23 mouse cellular contexts compared by ENCODE assay signal in the genomic region with DNA sequence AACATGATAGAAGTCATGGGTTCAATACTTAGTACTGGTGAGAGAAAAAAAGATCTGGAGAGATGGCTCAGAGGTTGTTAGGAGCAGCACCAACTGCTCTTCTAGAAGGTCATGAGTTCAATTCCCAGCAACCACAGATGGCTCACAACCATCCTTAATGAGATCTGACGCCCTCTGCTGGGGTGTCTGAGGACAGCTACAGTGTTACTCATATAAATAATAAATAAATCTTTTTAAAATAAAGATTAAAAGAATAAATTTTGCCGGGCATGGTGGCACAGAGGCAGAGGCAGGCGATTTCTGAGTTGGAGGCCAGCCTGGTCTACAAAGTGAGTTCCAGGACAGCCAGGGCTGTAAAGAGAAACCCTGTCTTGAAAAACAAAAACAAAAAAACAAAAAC. TPM values are rescaled to one million over a fixed set of nuclear protein-coding genes. Genes with fewer than 3 reads are reported as not detected.
DNase-seq lines count a peak whose midpoint lies in the region; ATAC-seq and TF ChIP-seq lines count a peak whose summit lies in the region.
"Had no signal": no experiment of that assay in that cellular context is flagged by ENCODE, and none has a peak within 500 bp of the region (broad histone marks: within the 10 kb centered on the region; RNA-seq: fewer than 3 reads in every experiment).

No protein-coding gene starts in this region.

- H3K27ac ChIP-seq in forebrain, embryonic 10.5 days: no peak overlapping the region
- H3K27ac ChIP-seq in forebrain, embryonic 16.5 days (ENCODE audit: low read length): no peak overlapping the region
- no peak overlapping the region for H3K27ac ChIP-seq in kidney, embryonic 16.5 days (ENCODE audit: low read length)
- H3K27ac ChIP-seq in liver, embryonic 12.5 days: no peak overlapping the region
- no peak overlapping the region for H3K27ac ChIP-seq in stomach, postnatal 0 days (replicated peaks)
- H3K27ac ChIP-seq: embryonic facial prominence, embryonic 15.5 days; neural tube, embryonic 15.5 days had no signal

- no peak for TF ChIP-seq EP300 in stomach, postnatal 0 days (optimal IDR thresholded peaks at IDR 0.05)

- H3K36me3 ChIP-seq in forebrain, embryonic 10.5 days (replicated peaks): no peaks in the 10 kb centered on the region
- no peaks in the 10 kb centered on the region for H3K36me3 ChIP-seq in forebrain, embryonic 16.5 days (ENCODE audit: control insufficient read depth, insufficient read depth)
- H3K36me3 ChIP-seq in kidney, embryonic 16.5 days (ENCODE audit: insufficient read depth, low read length): no peaks in the 10 kb centered on the region
- H3K36me3 ChIP-seq in liver, embryonic 12.5 days: no peaks in the 10 kb centered on the region
- H3K36me3 ChIP-seq in stomach, postnatal 0 days (ENCODE audit: control insufficient read depth, insufficient read depth, low read length): no peaks in the 10 kb centered on the region
- H3K36me3 ChIP-seq: embryonic facial prominence, embryonic 15.5 days; heart, embryonic 12.5 days; neural tube, embryonic 15.5 days had no signal

- no peaks in the 10 kb centered on the region for H3K27me3 ChIP-seq in forebrain, embryonic 10.5 days (ENCODE audit: poor library complexity, severe bottlenecking)
- no peaks in the 10 kb centered on the region for H3K27me3 ChIP-seq in forebrain, embryonic 16.5 days (replicated peaks; ENCODE audit: control insufficient read depth, insufficient read depth, low read length)
- H3K27me3 ChIP-seq in kidney, embryonic 16.5 days (ENCODE audit: insufficient read depth, low read length): no peaks in the 10 kb centered on the region
- H3K27me3 ChIP-seq in liver, embryonic 12.5 days (replicated peaks): no peaks in the 10 kb centered on the region
- no peaks in the 10 kb centered on the region for H3K27me3 ChIP-seq in stomach, postnatal 0 days (ENCODE audit: control insufficient read depth, insufficient read depth, low read length)
- H3K27me3 ChIP-seq: embryonic facial prominence, embryonic 15.5 days; heart, embryonic 12.5 days; neural tube, embryonic 15.5 days had no signal

- H3K4me3 ChIP-seq in forebrain, embryonic 10.5 days: no peak overlapping the region
- no peak overlapping the region for H3K4me3 ChIP-seq in forebrain, embryonic 16.5 days (replicated peaks; ENCODE audit: low read length)
- no peak overlapping the region for H3K4me3 ChIP-seq in kidney, embryonic 16.5 days (ENCODE audit: low read length)
- H3K4me3 ChIP-seq in liver, embryonic 12.5 days: no peak overlapping the region
- H3K4me3 ChIP-seq in stomach, postnatal 0 days (ENCODE audit: low read depth, low read length): no peak overlapping the region
- H3K4me3 ChIP-seq: embryonic facial prominence, embryonic 15.5 days; heart, embryonic 12.5 days; neural tube, embryonic 15.5 days had no signal

- peak; percentile 2 for DNase-seq in forebrain, embryonic 10.5 days (ENCODE audit: extremely low spot score, low spot score)
- peak; percentile 1 for DNase-seq in kidney, adult 11 months
- DNase-seq in liver: peak; percentile 2
- DNase-seq in stomach, postnatal 0 days (ENCODE audit: low spot score): no peak
- DNase-seq: adrenal gland, postnatal 14 days; cerebellum, adult 8-10 months; forebrain, postnatal 0 days; heart, postnatal 10 days; layer of hippocampus, postnatal 36 days; right cerebral cortex, adult 18-20 months; right cerebral cortex, postnatal 4 days; thymus, postnatal 36 days had no signal

- peak; percentile 19; the same call in 1 of the 2 replicates for TF ChIP-seq CTCF in stomach, postnatal 0 days (IDR thresholded peaks at IDR 0.05; ENCODE audit: low read depth)

- H3K4me2 ChIP-seq in forebrain, embryonic 16.5 days (ENCODE audit: low read length): no peak overlapping the region
- H3K4me2 ChIP-seq in kidney, embryonic 16.5 days (replicated peaks; ENCODE audit: low read depth, low read length): no peak overlapping the region
- H3K4me2 ChIP-seq in liver, embryonic 12.5 days: no peak overlapping the region
- H3K4me2 ChIP-seq in stomach, postnatal 0 days (replicated peaks; ENCODE audit: low read depth): no peak overlapping the region
- H3K4me2 ChIP-seq: embryonic facial prominence, embryonic 15.5 days; heart, embryonic 12.5 days; midbrain, embryonic 11.5 days; neural tube, embryonic 15.5 days had no signal

- H3K9ac ChIP-seq in forebrain, embryonic 16.5 days (replicated peaks; ENCODE audit: low read depth, low read length): no peak overlapping the region
- H3K9ac ChIP-seq in kidney, embryonic 16.5 days (replicated peaks; ENCODE audit: low read length): no peak overlapping the region
- H3K9ac ChIP-seq in liver, embryonic 12.5 days: no peak overlapping the region
- no peak overlapping the region for H3K9ac ChIP-seq in stomach, postnatal 0 days (ENCODE audit: low read length)
- H3K9ac ChIP-seq: embryonic facial prominence, embryonic 15.5 days; forebrain, postnatal 0 days; heart, embryonic 12.5 days; neural tube, embryonic 15.5 days had no signal

- H3K9me3 ChIP-seq in forebrain, embryonic 10.5 days: peaks cover 11% of the 10 kb centered on the region; the same call in 1 of the 2 replicates
- no peaks in the 10 kb centered on the region for H3K9me3 ChIP-seq in forebrain, embryonic 16.5 days (ENCODE audit: control insufficient read depth, low read length)
- H3K9me3 ChIP-seq in kidney, embryonic 16.5 days (ENCODE audit: low read length): no peaks in the 10 kb centered on the region
- H3K9me3 ChIP-seq in liver, embryonic 12.5 days (replicated peaks): 0 out of 2 replicates have a peak, but pooled peaks cover 6% of the 10 kb centered on the region
- no peaks in the 10 kb centered on the region for H3K9me3 ChIP-seq in stomach, postnatal 0 days (ENCODE audit: control insufficient read depth, low read length)
- H3K9me3 ChIP-seq: embryonic facial prominence, embryonic 15.5 days had no signal

- no peaks in the 10 kb centered on the region for H3K4me1 ChIP-seq in forebrain, embryonic 10.5 days
- no peaks in the 10 kb centered on the region for H3K4me1 ChIP-seq in forebrain, embryonic 16.5 days (replicated peaks; ENCODE audit: control insufficient read depth, insufficient read depth, low read length)
- 0 out of 2 replicates have a peak, but pooled peaks cover 3% of the 10 kb centered on the region for H3K4me1 ChIP-seq in kidney, embryonic 16.5 days (ENCODE audit: insufficient read depth, low read length)
- peaks cover 12% of the 10 kb centered on the region for H3K4me1 ChIP-seq in liver, embryonic 12.5 days
- H3K4me1 ChIP-seq in stomach, postnatal 0 days (replicated peaks; ENCODE audit: control insufficient read depth, insufficient read depth): no peaks in the 10 kb centered on the region
- H3K4me1 ChIP-seq: embryonic facial prominence, embryonic 15.5 days; heart, embryonic 12.5 days had no signal

- WGBS in forebrain, embryonic 10.5 days: 81% methylated on average over 3 of the region's 3 CpGs
- 72% methylated on average over 3 of the region's 3 CpGs for WGBS in forebrain, embryonic 16.5 days
- WGBS in kidney, embryonic 16.5 days: 75% methylated on average over 3 of the region's 3 CpGs
- 61% methylated on average over 3 of the region's 3 CpGs for WGBS in liver, embryonic 12.5 days (ENCODE audit: insufficient replicate concordance)
- WGBS in stomach, postnatal 0 days: 64% methylated on average over 3 of the region's 3 CpGs

- no peak for ATAC-seq in forebrain, embryonic 16.5 days
- ATAC-seq in kidney, embryonic 16.5 days (ENCODE audit: low FRiP score, low TSS enrichment): no peak
- ATAC-seq in liver, embryonic 12.5 days: no peak
- no peak for ATAC-seq in stomach, postnatal 0 days (ENCODE audit: low FRiP score, low TSS enrichment)
- ATAC-seq: CD4-positive, CD25-positive, alpha-beta regulatory T cell, adult 4 months; forebrain, postnatal 0 days; lung, postnatal 0 days had no signal

RNA-seq across cellular contexts. Expression of gene Actg1, which starts 9.6 kb away (rescaled TPM):
- 2,559 and 2,733 TPM in 2 replicates for polyA plus RNA-seq in forebrain, embryonic 10.5 days (2016; fragmentation: Nextera tagmentation; extraction: Ambion mirVana)
- 4,159 and 4,175 TPM in 2 replicates for polyA plus RNA-seq in forebrain, embryonic 16.5 days (2015; fragmentation: Nextera tagmentation; extraction: Ambion mirVana)
- 2,803 and 2,860 TPM in 2 replicates for polyA plus RNA-seq in kidney, embryonic 16.5 days (2015; fragmentation: Nextera tagmentation; extraction: Ambion mirVana)
- 952 and 1,008 TPM in 2 replicates for polyA plus RNA-seq in liver, embryonic 12.5 days (2016; fragmentation: Nextera tagmentation; extraction: Ambion mirVana)
- polyA plus RNA-seq in stomach, postnatal 0 days (2015; fragmentation: Nextera tagmentation; extraction: Ambion mirVana): 2,268 and 2,377 TPM in 2 replicates

RNA-seq across cellular contexts. Expression of gene Fscn2, which starts 22.5 kb away (rescaled TPM):
- polyA plus RNA-seq in forebrain, embryonic 10.5 days (2016; fragmentation: Nextera tagmentation; extraction: Ambion mirVana): 0.32 TPM in 1 of 2 replicates, not detected in the other
- 1.3 and 1.5 TPM in 2 replicates for polyA plus RNA-seq in forebrain, embryonic 16.5 days (2015; fragmentation: Nextera tagmentation; extraction: Ambion mirVana)
- 0.72 and 0.82 TPM in 2 replicates for polyA plus RNA-seq in kidney, embryonic 16.5 days (2015; fragmentation: Nextera tagmentation; extraction: Ambion mirVana)
- 0.16 and 0.18 TPM in 2 replicates for polyA plus RNA-seq in liver, embryonic 12.5 days (2016; fragmentation: Nextera tagmentation; extraction: Ambion mirVana)
- 0.41 and 0.47 TPM in 2 replicates for polyA plus RNA-seq in stomach, postnatal 0 days (2015; fragmentation: Nextera tagmentation; extraction: Ambion mirVana)
- polyA plus RNA-seq: large intestine, adult 2 months; liver, embryonic 16.5 days had no signal

RNA-seq across cellular contexts. Expression of gene Faap100, which starts 39.8 kb away (rescaled TPM):
- 33.8 and 36.0 TPM in 2 replicates for polyA plus RNA-seq in forebrain, embryonic 10.5 days (2016; fragmentation: Nextera tagmentation; extraction: Ambion mirVana)
- 72.7 and 95.3 TPM in 2 replicates for polyA plus RNA-seq in forebrain, embryonic 16.5 days (2015; fragmentation: Nextera tagmentation; extraction: Ambion mirVana)
- polyA plus RNA-seq in kidney, embryonic 16.5 days (2015; fragmentation: Nextera tagmentation; extraction: Ambion mirVana): 42.3 and 44.8 TPM in 2 replicates
- 12.8 and 13.1 TPM in 2 replicates for polyA plus RNA-seq in liver, embryonic 12.5 days (2016; fragmentation: Nextera tagmentation; extraction: Ambion mirVana)
- polyA plus RNA-seq in stomach, postnatal 0 days (2015; fragmentation: Nextera tagmentation; extraction: Ambion mirVana): 14.3 and 15.3 TPM in 2 replicates
